Mouse (Mus musculus) lung, adult 2 months (tissue): ENCODE data around the gene Car10. TPM values are rescaled to one million over a fixed set of nuclear protein-coding genes. Genes with fewer than 3 reads are reported as not detected.

Experiments
- DNase-seq: peaks from one replicate; pipeline ENCODE4 v3.0.0; 2022
- H3K4me1 ChIP-seq: fragments of 200-500 bp; 2 replicates; pipeline ENCODE4 v1.6.1; 2011; ENCODE audit warnings: low read length; ENCODE audit not compliant: control insufficient read depth, insufficient read depth
- H3K4me3 ChIP-seq: fragments of 200-500 bp; replicated peaks from 2 replicates; pipeline ENCODE3; 2011; ENCODE audit warnings: low read depth, mild to moderate bottlenecking, control low read depth, low read length; ENCODE audit errors: extremely low read depth
- CTCF ChIP-seq: fragments of 200-500 bp; IDR thresholded peaks from 2 replicates; pipeline ENCODE4 v1.5.1; 2011; ENCODE audit warnings: mild to moderate bottlenecking, low read length, control low read depth; ENCODE audit not compliant: insufficient read depth
- POLR2A ChIP-seq: fragments of 200-500 bp; IDR thresholded peaks from 2 replicates; pipeline ENCODE4 v1.6.1; 2011; ENCODE audit warnings: low read depth, mild to moderate bottlenecking, control low read depth, low read length, borderline replicate concordance; ENCODE audit errors: extremely low read depth
- WGBS: fragments of 180-500 bp; shearing (Covaris S2); methylation state at CpG from one replicate; pipeline ENCODE4 v1.1.7; 2018; 5-methylcytosine and 5-hydroxymethylcytosine counted together
- polyA plus RNA-seq: library from polyadenylated mRNA; depleted of rRNA; stranded (reverse); fragments of >200 nt; gene quantifications from 2 replicates; pipeline ENCODE4 v1.2.3, GENCODE M21; 2012

The Car10 gene
- polyA plus RNA-seq, 1 experiment, result not detected

GRCm38 (mm10) chr11:93503469-93503868 is 405.6 kb downstream of the Car10 start:
- no peak for TF ChIP-seq POLR2A
- peak; percentile 27; the same call in 1 of the 2 replicates for TF ChIP-seq CTCF
- H3K4me1 ChIP-seq, result no peaks in the 10 kb centered on the region
- WGBS, result 20% methylated on average over 2 of the region's 2 CpGs
- peak; percentile 6 for DNase-seq
- H3K4me3 ChIP-seq, result no peak overlapping the region

- WGBS, result 62% methylated on average over 11 of the region's 11 CpGs
- no peak for DNase-seq
- H3K4me1 ChIP-seq, result no peaks in the 10 kb centered on the region
- no peak overlapping the region for H3K4me3 ChIP-seq
- TF ChIP-seq POLR2A (no peak), CTCF (no peak)
Measured at GRCm38 (mm10) chr11:93509527-93510235, 411.9 kb downstream of the Car10 start.

GRCm38 (mm10) chr11:93512843-93513242 is 415.0 kb downstream of the Car10 start:
- no peak overlapping the region for H3K4me3 ChIP-seq
- no peak for TF ChIP-seq POLR2A
- no peak for TF ChIP-seq CTCF
- WGBS, result 75% methylated on average over 2 of the region's 2 CpGs
- DNase-seq, result no peak
- H3K4me1 ChIP-seq, result no peaks in the 10 kb centered on the region

GRCm38 (mm10) chr11:93514396-93514795 is 416.6 kb downstream of the Car10 start:
- 32% methylated on average over 2 of the region's 2 CpGs for WGBS
- no peak for DNase-seq
- Histone ChIP-seq H3K4me3 (no peak overlapping the region), H3K4me1 (no peaks in the 10 kb centered on the region)
- TF ChIP-seq CTCF (no peak), POLR2A (no peak)

GRCm38 (mm10) chr11:93515566-93515965 is 417.7 kb downstream of the Car10 start:
- Histone ChIP-seq H3K4me3 (no peak overlapping the region), H3K4me1 (no peaks in the 10 kb centered on the region)
- TF ChIP-seq POLR2A (no peak), CTCF (no peak)
- 79% methylated on average over 6 of the region's 6 CpGs for WGBS
- DNase-seq, result no peak

- WGBS, result 83% methylated on average over 9 of the region's 9 CpGs
- Histone ChIP-seq H3K4me1 (no peaks in the 10 kb centered on the region), H3K4me3 (no peak overlapping the region)
- no peak for DNase-seq
- no peak for TF ChIP-seq CTCF
- no peak for TF ChIP-seq POLR2A
Measured at GRCm38 (mm10) chr11:93516216-93516615, 418.4 kb downstream of the Car10 start.

- DNase-seq, result no peak
- Histone ChIP-seq H3K4me3 (no peak overlapping the region), H3K4me1 (no peaks in the 10 kb centered on the region)
- TF ChIP-seq POLR2A (no peak), CTCF (no peak)
- 62% methylated on average over 2 of the region's 2 CpGs for WGBS
Measured at GRCm38 (mm10) chr11:93516946-93517345, 419.1 kb downstream of the Car10 start.

- no peaks in the 10 kb centered on the region for H3K4me1 ChIP-seq
- 72% methylated on average over 3 of the region's 3 CpGs for WGBS
- TF ChIP-seq POLR2A (no peak), CTCF (no peak)
- no peak overlapping the region for H3K4me3 ChIP-seq
- no peak for DNase-seq
Measured at GRCm38 (mm10) chr11:93522501-93522900, 424.7 kb downstream of the Car10 start.

GRCm38 (mm10) chr11:93525921-93526320 is 428.1 kb downstream of the Car10 start:
- Histone ChIP-seq H3K4me3 (no peak overlapping the region), H3K4me1 (no peaks in the 10 kb centered on the region)
- TF ChIP-seq CTCF, result no peak
- TF ChIP-seq POLR2A, result no peak
- 82% methylated on average over 3 of the region's 3 CpGs for WGBS
- no peak for DNase-seq

GRCm38 (mm10) chr11:93531029-93531680 is 433.3 kb downstream of the Car10 start:
- 41% methylated on average over 7 of the region's 7 CpGs for whole genome bisulfite sequencing
- DNase-seq, result no peak
- H3K4me3 ChIP-seq, result no peak overlapping the region
- no peak for TF ChIP-seq CTCF
- no peak for TF ChIP-seq POLR2A
- H3K4me1 ChIP-seq, result no peaks in the 10 kb centered on the region

GRCm38 (mm10) chr11:93536244-93536643 is 438.4 kb downstream of the Car10 start:
- H3K4me3 ChIP-seq, result no peak overlapping the region
- DNase-seq, result no peak
- H3K4me1 ChIP-seq, result no peaks in the 10 kb centered on the region
- 82% methylated on average over 6 of the region's 6 CpGs for WGBS
- TF ChIP-seq CTCF (no peak), POLR2A (no peak)
